Mouse (Mus musculus): ENCODE data around the gene Srp9. TPM values are rescaled to one million over a fixed set of nuclear protein-coding genes. Genes with fewer than 3 reads are reported as not detected.

The Srp9 gene
- total RNA-seq (2021), result 10 to 100 TPM; 51.9 to 57.0 TPM
- long read RNA-seq, experiment 1, transcript Srp9-201 (3 exons, 1,367 nt), result major isoform, 142 of 154 reads
- long read RNA-seq, experiment 1, transcript Srp9-202 (2 exons, 823 nt), result minor isoform, 9 of 154 reads
- long read RNA-seq, experiment 1, partial matches to known transcripts, result 1 of 154 reads
- long read RNA-seq, experiment 1, other reads (novel, unspliced or antisense), result 1 of 154 reads
- long read RNA-seq, experiment 2, transcript Srp9-201 (3 exons, 1,367 nt), result major isoform, 75 of 84 reads
- long read RNA-seq, experiment 2, partial matches to known transcripts, result 0 of 84 reads
- long read RNA-seq, experiment 2, other reads (novel, unspliced or antisense), result 1 of 84 reads

DNA sequence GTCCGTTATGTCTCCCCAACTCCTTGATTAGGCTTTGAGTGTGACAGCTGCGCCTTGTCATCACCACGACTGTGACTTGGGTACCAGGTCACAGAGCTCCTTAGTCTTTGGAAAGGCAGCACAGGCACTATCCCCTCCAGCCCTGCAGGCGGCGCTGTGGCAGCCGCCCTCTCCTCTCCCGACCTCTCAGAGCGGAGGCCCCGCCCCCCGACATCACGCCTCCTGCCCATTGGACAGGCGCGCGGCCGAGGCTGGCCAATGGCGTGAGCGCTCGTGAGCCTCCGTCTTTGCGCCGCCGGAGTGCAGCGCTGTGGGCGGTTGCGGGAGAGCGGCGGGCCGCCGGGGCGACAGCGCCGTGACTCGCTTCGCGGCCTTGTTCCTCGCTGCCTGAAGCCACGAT is at the start of gene Srp9:
Srp9 (plus strand) TSS at position 232 of the 400 bp plus-strand sequence.
- DNase-seq, result peak; percentile 99

DNA sequence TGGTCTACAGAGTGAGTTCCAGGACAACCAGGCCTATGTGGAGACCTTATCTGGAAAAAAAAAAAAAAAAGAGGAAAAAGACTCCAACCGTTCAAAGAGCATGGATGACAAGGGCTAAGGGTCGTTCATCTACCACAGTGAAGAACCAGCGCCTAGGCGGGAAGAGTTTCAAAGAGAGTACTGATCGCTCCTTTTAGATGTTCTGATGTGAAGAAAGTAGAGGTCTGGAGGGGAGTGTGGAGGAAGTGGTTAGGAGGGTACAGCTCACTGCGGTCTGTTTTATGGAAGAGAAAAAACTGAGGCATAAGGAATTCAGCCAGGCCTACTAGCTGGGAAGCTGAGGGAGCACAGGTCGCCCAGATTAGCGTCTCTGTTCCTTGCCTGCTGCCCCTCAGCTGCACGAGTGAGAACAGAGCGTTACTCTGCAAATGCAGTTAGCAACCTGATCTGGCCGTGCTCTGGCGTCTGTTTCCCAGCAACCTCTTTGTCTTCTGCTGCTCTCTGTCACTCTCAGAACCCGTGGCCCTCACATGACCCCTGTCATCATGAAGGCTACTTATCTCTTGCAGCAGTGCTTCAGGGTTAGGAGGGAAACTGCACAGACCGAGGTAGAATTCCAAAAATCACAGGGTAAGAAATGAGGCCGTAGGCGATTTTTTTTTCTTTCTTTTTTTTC is 42.7 kb upstream of the Srp9 start:
- peak; percentile 64 for DNase-seq

DNA sequence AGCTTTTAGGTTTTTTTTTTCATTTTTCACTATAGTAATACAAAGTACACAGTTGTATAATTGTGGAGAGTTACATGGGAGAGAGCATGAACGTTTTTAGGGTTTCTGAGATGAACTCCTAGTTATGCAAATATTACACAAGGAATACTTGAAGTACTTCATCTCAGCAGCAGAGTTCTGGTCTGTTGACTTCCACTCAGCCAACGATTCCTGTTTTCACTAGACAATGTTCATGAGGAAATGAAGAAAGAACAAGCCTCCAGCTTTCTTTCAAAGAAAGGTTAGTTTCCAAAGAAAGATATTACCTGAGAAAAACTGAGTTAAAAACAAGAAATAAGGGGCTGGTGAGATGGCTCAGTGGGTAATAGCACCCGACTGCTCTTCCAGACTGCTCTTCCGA is 41.1 kb upstream of the Srp9 start:
- no peak for DNase-seq

DNA sequence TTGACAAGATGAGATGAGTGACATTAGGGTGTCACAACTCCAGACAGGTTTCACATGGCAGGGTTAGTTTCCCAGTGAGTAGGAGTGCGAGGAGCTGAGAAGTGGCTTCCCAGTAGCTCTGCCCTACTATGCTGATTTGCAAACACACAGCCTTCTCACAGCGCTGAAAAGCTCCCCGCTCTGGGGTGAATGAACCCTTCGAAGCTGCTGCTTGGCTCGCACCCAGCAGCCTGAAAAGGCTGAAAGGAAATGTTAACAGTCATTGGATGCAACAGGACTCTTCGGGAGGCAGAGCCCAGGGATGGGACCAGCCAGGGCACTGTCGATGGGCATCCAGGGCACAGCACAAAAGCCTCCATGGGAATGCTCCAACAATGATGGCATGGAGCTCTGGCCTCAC is 37.8 kb upstream of the Srp9 start:
- no peak for DNase-seq

DNA sequence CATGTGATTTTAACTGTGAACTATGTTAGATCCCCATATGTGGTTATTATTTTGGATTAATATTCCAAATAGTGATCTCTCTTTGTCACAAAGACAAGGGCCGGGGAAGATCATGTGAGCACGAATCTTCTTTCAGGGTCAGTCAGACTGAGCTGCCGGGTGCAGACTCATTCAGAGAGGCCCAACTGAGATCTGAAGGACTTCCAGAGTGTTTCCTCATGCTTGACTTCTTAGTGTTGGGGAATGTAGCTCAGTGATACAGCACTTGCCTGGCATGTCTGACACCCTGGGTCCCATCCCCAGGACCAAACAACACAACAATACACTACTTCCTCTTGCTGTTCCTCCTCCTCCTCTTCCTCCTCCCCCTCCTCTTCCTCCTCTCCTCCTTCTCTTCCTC is 37.2 kb upstream of the Srp9 start:
- DNase-seq, result no peak

DNA sequence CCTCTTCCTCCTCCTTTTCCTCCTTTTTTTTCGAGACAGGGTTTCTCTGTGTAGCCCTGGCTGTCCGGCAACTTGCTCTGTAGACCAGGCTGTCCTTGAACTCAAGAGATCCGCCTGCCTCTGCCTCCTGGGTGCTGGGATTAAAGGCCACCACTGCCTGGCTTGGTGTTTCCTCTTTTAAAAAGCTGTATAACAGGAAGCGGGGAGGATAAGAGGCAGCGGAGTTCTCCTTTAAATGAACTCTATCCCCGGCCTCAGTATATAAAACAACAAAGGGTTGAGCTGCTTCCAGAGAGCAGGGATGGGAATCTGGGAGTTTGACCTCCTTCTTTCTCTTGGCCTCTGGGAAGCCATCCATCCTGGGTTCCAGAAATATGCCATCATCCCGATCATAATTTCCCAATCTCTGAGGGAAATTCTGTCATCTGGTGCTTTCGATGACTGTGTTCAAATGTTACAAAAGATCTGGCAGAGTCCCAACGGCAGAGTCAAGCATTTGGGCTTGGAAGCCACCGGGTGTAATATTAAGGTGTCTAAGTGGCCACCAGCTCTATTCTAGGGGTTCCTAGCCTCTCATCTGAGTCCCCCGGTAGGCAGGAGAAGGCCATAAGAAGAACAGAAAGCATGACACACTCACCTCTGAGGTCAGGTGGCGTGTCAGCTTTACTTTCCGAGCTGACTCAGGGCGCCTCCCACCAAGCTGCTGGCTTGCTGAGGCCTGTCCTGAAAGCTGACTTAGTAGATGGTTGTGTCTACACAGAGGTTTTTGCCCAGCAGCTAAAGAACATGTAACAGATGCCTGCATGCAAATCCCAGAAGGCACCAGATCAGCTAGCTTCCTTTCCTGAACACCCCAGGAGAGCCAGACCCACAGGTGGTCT is 36.5 kb upstream of the Srp9 start:
- DNase-seq, result peak; percentile 62

DNA sequence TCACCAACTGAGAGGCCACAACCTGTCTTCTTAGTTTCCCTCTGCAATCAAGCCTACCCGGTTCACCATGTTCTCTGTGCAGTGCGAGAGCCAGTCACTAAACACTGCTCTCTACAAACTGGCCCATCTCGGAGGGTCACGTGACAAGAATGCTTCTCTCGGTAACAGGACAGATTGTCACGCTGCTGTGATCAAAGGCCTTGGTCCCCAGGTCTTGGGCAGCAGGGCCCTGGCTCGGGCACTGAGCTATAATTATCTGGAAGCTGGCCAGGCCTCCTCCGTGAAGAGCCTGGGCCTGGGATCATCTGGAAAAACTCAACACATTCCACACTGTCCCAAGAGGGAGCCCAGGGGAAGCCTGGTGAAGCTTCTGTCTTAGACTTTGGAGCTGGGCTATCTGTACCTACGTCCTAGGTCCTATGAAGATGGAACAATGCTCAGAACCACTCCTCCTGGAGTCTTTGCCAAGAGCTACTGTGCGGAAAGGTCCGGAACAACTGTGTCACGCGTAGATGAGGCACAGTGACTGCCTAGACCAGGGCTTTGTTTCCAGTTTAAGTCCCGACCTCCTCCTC is 35.6 kb upstream of the Srp9 start:
- DNase-seq, result peak; percentile 46

DNA sequence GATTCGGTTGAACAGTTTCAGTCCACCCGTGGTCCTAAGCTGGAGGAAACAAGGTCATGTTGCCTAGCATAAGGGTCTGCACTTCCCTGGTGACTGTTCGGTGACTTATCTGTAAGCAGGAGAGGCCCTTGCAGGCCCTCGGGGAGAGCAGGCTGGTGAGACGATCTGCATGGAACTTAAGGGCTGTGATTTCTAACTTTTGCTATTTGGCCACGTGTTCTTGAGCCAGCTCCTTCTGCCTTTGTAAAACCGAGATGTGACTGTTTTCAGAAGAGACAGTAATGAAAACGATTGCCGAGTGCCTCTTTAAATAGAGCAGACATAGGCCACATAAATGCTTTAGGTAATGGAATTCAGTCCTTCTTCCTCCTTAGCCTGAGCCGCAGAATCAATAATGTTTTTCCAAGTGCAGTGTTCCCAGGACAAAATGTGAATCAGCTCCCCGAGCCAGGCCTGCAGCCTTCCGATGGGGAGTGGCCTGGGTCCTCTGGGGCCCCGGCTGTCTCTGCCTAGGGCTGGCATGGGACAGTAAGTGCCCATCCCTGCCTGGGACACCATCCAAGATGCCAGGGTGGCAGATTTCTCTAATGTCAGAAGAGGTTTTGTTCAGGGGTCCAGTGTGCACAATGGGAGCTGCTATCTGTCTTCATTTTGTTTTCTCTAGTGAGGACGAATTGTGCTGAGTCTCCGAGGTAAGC is 34.8 kb upstream of the Srp9 start:
- no peak for DNase-seq

DNA sequence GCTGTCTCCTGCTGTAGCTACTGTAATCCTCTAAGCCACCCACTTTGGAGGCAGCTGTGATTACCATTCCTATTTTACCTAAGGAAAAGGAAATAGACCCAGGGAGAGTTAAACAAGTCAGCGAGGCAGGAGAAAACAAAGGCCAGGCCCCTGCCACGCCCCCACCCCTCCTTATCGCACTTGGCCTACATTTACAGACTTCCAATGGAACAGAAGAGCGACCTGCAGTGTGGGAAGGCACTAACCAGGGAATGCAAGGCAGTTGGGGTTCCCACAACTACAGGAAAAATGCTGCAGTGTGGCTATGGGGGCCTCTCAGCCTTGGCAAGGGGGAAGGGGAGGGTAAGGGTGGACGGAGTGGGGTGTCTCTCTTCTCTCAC is 34.2 kb upstream of the Srp9 start:
- DNase-seq, result no peak

DNA sequence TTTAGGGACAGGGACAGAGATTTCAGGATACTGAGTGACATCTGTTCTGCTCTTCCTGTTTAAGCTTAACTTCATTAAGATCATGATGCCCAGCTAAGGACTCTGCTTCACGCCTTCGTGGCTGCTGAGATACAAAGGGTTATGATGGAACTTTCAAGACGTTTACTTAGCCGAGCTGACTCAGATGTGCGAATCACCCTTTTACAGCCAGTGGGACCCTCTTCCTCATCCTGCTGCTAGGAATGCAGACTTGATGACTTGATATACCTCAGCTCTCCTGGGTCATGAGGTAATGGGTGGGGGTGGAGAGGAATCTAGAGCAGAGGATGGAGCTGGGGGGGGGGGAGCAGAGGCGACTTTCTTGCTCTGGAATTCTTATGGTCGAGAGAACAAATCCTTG is 33.3 kb upstream of the Srp9 start:
- DNase-seq, result no peak

DNA sequence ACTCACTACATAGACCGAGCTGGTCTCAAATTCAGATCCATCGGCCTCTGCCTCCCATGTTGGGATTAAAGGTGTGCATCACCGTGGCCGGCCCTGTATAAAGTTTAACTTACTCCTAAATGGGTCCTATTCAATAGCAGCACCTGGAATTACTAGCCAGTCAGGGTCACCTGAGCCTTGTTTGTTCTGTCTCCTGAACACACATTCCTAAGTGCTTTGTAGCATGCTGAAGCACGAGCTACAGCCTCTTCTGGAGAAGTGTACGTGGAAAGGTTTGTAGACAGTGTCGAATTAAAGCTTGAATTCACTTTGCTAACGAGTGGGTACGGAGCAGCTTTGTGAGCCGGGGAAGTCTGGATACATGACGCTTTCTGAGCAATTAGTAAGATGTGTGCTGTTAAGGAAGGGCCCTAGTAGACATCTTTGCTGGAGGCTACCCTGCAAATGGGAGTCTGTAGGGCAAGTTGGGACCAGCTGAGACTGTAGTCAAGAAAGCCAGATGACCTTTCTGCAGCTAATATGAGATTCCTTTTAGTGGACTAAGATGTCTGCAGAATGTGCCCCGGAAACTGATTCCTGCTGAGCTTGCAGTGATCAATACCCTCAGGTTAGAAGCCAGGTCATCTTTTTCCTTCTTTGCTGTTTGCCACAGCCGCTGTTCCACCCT is 32.7 kb upstream of the Srp9 start:
- no peak for DNase-seq

DNA sequence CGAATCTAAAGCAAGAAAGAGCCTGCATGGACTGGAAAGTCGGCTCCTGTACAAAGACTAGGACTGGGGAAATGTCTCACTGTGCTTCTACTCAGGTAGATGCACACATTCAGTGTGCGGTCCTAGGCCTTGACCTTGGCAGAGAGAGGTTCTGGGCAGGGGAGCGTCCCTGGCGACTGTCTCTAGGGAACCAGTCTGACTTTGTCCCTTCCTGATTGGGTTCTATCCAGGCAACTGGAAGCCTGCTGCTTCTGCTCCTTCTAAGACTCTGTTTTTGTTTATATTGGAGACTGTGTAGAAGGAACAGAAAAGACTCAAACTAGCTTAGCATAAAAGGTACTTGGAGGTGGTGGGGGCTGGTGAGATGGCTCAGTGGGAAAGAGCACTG is 32.1 kb upstream of the Srp9 start:
- no peak for DNase-seq

DNA sequence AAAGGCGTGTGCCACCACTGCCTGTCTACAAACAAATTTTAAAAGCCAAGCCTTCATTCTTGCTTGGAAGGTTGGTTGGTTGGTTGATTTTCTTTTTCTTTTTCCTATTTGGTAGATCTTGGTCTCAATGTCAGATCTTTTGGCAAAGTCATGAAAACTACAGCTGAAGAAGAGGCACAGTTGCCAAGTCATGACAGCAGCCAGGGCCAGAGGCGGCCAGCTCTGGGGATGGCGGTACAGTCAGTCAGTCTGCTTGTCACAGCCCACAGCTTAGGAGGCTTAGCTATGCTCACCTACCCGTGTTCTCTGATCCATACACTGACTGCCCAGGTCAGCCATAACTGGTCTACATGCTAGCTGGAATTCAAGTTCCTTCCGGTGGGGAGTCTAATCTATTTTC is 31.1 kb upstream of the Srp9 start:
- peak; percentile 54 for DNase-seq

DNA sequence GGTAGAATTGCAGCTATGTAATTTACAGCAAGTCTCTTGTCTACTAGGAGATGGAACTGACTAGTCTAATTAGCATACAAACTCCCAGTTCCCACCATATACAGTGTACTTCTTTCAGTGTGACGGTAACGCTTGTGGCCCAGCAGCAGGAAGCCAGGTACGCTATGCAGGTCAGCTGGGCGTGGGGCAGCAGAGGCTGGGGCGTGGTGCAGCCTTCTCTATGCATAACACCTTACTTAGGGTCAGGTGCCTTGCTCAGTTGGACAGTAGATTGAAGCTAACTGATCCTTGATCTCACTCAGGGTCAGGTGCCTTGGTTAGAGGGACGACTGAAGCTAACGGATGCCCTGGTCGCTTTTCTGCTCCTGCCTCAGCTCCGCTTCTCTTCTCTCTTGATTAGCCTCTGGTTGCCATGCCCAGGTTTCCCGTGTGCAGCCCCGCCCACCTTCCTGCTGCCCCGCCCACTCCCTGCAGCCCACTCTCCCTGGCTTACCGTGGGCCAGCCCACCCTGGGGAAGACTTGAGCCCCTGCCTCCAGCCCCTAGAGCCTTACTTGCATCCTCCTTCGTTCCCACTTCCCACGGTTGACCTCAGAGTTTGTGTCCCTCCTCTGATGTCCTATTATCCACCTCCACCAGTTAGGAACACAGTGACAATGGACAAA is 29.9 kb upstream of the Srp9 start:
- no peak for DNase-seq

DNA sequence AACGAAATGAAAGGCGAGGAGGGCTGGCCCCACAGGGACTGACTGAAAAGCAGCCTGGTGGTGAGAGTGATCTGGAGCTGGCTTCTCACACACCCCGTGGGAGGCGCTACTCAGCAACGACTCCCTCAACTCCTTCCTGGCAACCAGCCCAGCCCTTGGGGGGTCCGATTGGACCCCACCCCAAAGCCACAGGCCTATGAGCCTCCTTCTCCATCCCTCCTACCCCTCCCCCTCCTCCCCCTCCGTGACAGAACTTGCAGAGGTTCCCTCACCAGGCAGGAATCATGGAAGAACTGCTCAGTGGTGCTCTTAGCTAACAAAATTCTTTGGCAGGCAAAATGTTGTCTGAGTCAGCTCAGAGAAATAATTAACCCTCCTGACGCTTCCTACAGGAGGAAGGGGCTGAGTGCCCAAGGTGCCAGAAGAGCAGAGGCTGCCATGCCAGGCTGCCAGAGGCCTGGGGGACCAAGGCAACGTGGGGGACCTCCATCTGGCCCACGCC is 29.2 kb upstream of the Srp9 start:
- DNase-seq, result no peak

DNA sequence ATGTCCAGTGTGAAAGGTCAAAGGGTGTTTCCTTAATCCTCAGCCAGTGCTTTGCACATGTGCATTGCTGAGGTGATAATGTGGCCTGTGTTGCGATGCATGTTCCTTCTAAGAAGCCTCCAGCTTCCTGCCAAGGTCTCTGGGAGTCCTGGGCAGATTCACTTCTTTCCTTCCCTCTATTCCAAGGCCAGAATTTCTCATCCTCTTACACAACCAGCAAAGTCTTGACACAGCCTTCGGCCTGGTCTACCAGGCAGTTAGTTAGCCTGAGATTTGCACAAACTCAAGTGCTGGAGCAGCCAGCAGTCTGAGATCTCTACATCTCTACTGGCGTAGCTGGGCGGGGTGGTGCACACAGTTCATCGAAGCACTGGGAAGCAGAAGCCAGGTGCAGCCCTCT is 27.8 kb upstream of the Srp9 start:
- DNase-seq, result no peak

DNA sequence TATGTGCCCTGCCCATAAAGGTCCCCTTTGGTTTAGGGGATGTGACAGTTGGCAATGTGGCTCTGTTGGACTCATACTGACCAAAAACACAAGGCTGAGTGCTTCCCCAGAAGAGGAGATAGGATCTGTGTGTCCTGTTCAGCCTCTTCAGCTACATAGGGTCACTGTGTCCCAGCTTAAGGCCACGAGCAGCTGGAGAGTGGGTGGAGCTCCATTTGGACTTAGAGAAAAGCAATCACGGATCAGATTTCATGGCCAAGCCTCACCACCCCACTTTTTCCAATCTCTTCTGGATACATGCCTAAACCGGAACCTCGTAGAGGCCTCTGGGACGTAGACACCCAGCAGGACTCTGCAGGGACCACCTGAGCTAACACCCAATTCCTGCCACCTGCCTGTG is 25.5 kb upstream of the Srp9 start:
- no peak for DNase-seq

DNA sequence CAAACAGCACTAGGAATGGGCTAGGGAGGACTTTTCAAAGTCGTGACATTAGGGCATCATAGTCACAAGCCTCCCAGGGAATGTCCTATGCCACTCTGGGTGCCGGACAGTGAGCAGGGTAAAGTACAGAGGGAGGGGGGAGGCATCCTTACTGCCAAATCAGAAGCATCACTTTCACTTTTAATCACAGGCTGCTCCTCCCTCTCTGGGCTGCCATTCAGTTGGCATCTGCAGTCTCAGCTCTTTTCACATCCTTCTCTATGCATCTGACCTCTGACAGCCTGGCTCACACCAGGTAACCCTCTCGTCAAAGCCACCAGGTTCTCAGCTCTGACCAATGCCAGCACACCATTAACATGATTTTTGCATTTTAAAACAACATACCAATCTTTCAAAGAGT is 24.1 kb upstream of the Srp9 start:
- DNase-seq, result no peak

DNA sequence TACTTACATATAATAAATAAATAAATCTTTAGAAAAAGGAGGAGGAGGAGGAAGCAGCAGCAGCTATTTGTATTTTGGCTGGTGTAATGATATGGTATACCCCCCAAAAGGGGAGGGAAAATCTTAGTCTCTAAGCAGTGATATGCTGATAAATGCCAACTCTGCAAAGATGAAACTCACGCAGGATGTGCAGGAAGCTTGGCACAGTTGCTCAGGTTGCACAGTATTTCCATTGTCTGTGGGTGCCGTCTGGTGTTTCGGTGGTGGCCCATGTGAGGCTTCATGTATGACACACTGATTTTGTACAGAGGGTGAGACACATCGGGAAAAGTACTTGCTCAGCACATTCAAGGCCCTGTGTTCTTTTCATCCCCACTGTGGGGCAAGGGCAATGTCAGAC is 23.1 kb upstream of the Srp9 start:
- no peak for DNase-seq

DNA sequence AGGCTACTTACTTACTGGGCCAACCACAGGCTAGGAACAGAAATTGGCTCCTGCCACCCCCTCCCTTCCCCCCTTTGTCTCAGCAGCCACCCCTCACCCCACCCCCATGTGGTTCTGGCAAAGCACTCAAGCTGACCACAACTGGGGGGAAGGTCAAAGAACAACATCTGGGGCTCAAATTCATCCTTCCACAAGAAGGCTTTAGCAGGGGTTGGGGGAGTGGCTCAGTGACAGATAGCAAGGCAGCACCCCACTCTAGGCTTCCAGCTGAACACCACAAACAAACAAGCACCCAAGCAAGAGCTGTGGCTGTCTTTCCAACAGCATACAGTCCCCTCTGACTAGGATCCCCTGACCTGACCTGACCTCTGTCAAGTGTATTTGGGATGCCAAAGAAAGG is 21.8 kb upstream of the Srp9 start:
- DNase-seq, result no peak

DNA sequence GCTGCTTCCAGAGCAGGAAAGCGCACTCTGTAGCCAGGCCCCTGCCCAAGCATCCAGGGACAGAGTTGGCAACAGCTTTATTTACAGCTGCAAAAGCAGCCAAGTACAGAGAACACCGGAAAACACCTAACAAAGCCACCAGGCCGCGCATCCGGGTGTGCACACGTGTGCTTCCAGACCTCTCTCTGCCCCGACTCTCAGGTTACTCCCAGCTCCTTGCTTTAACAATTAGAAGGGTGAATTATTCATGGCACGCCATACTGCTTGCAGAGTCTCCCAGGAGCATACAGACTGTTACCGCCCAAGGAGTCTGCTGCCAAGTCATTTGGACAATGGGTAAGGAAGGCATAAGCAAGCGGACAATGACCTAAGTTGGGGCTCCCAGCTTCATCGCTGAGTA is 21.1 kb upstream of the Srp9 start:
- DNase-seq, result no peak
